Mouse (Mus musculus): ENCODE data around the gene Ang.

DNA sequence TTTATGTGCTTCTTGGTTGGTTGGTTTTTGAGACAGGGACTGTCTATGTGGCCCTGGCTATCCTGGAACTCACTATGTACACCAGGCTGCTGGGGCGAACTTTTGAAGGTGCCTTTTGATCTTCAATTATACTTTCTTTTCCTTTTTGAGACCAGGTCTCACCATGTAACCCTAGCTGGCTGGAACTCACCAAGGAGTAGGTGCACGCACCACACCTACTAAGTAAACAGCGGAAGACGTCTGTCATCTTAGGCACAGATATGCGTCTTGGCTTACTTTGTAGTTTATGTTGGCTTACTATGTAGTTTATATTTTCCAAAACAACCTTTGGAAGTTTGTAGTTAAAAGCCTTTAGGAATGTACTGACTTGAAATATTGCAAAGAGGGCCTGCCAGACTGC lies 22.0 kb upstream of the Ang start:
- no peak for TF ChIP-seq CTCF (IDR thresholded peaks at IDR 0.05; ENCODE audit: control insufficient read depth, insufficient read depth, insufficient replicate concordance, low read depth, low read length)
- no peak for TF ChIP-seq POLR2A (IDR thresholded peaks at IDR 0.05; ENCODE audit: control insufficient read depth, low read depth, low read length)
